Mouse (Mus musculus) heart, adult 2 months (tissue): Measurements from ENCODE around the gene Ctdspl.

Source experiments
- CTCF ChIP-seq: fragments of 200-600 bp; IDR thresholded peaks from 2 replicates; pipeline ENCODE4 v1.8.1; 2022; ENCODE audit warnings: antibody characterized with exemption, mild to moderate bottlenecking, moderate library complexity
- EP300 ChIP-seq: fragments of 200-500 bp; IDR thresholded peaks from 2 replicates; pipeline ENCODE4 v1.6.1; 2011; ENCODE audit warnings: low read depth, low read length, control low read depth; ENCODE audit not compliant: insufficient read depth
- POLR2A ChIP-seq: fragments of 200-500 bp; IDR thresholded peaks from 2 replicates; pipeline ENCODE4 v1.6.1; 2011; ENCODE audit warnings: mild to moderate bottlenecking, low read depth, low read length, control low read depth; ENCODE audit not compliant: insufficient read depth

- TF ChIP-seq POLR2A (no peak), CTCF (no peak), EP300 (no peak)
Observed at GRCm38 (mm10) chr9:118942030-118942429, 15.8 kb downstream of the Ctdspl start.
